Mouse (Mus musculus): Measurements from ENCODE around the gene Slc22a12. TPM values are rescaled to one million over a fixed set of nuclear protein-coding genes. Genes with fewer than 3 reads are reported as not detected.

Gene Slc22a12
- polyA plus RNA-seq, 1 experiment, result not detected

- H3K4me3 ChIP-seq (ENCODE audit: insufficient read depth, low read length), result no peak overlapping the region
These were observed 10.2 kb downstream of the Slc22a12 start for GRCm38 (mm10) chr19:6532656-6533055.

GRCm38 (mm10) chr19:6531832-6532471 lies 10.9 kb downstream of the Slc22a12 start:
- H3K27ac ChIP-seq (ENCODE audit: insufficient read depth, low read length), result no peak overlapping the region
- no peaks in the 10 kb centered on the region for H3K4me1 ChIP-seq (ENCODE audit: control insufficient read depth, insufficient read depth, low read length)
- H3K4me3 ChIP-seq (ENCODE audit: insufficient read depth, low read length), result no peak overlapping the region
- TF ChIP-seq POLR2A (IDR thresholded peaks at IDR 0.05; ENCODE audit: low read depth, low read length) (no peak), CTCF (IDR thresholded peaks at IDR 0.05; ENCODE audit: borderline replicate concordance, insufficient read depth, low read length) (no peak)

More at GRCm38 (mm10) chr19:6532656-6533055, 10.2 kb downstream of the Slc22a12 start:
- no peak overlapping the region for H3K27ac ChIP-seq (ENCODE audit: insufficient read depth, low read length)
- no peaks in the 10 kb centered on the region for H3K4me1 ChIP-seq (ENCODE audit: control insufficient read depth, insufficient read depth, low read length)
- no peak for TF ChIP-seq POLR2A (IDR thresholded peaks at IDR 0.05; ENCODE audit: low read depth, low read length)
- no peak for TF ChIP-seq CTCF (IDR thresholded peaks at IDR 0.05; ENCODE audit: borderline replicate concordance, insufficient read depth, low read length)

- Histone ChIP-seq H3K4me3 (ENCODE audit: insufficient read depth, low read length) (peak overlapping the region; percentile 15; the same call in 1 of the 2 replicates), H3K27ac (ENCODE audit: insufficient read depth, low read length) (no peak overlapping the region), H3K4me1 (ENCODE audit: control insufficient read depth, insufficient read depth, low read length) (no peaks in the 10 kb centered on the region)
- no peak for TF ChIP-seq POLR2A (IDR thresholded peaks at IDR 0.05; ENCODE audit: low read depth, low read length)
- no peak for TF ChIP-seq CTCF (IDR thresholded peaks at IDR 0.05; ENCODE audit: borderline replicate concordance, insufficient read depth, low read length)
These were observed 11.7 kb downstream of the Slc22a12 start for GRCm38 (mm10) chr19:6531011-6531631.

GRCm38 (mm10) chr19:6530359-6530758 lies 12.5 kb downstream of the Slc22a12 start:
- TF ChIP-seq CTCF (IDR thresholded peaks at IDR 0.05; ENCODE audit: borderline replicate concordance, insufficient read depth, low read length) (no peak), POLR2A (IDR thresholded peaks at IDR 0.05; ENCODE audit: low read depth, low read length) (no peak)
- Histone ChIP-seq H3K27ac (ENCODE audit: insufficient read depth, low read length) (no peak overlapping the region), H3K4me1 (ENCODE audit: control insufficient read depth, insufficient read depth, low read length) (no peaks in the 10 kb centered on the region), H3K4me3 (ENCODE audit: insufficient read depth, low read length) (no peak overlapping the region)

GRCm38 (mm10) chr19:6529265-6529985 lies 13.4 kb downstream of the Slc22a12 start:
- Histone ChIP-seq H3K4me1 (ENCODE audit: control insufficient read depth, insufficient read depth, low read length) (no peaks in the 10 kb centered on the region), H3K27ac (ENCODE audit: insufficient read depth, low read length) (no peak overlapping the region), H3K4me3 (ENCODE audit: insufficient read depth, low read length) (no peak overlapping the region)
- TF ChIP-seq POLR2A (IDR thresholded peaks at IDR 0.05; ENCODE audit: low read depth, low read length) (no peak), CTCF (IDR thresholded peaks at IDR 0.05; ENCODE audit: borderline replicate concordance, insufficient read depth, low read length) (no peak)

- H3K4me1 ChIP-seq (ENCODE audit: control insufficient read depth, insufficient read depth, low read length), result no peaks in the 10 kb centered on the region
- H3K27ac ChIP-seq (ENCODE audit: insufficient read depth, low read length), result no peak overlapping the region
- no peak overlapping the region for H3K4me3 ChIP-seq (ENCODE audit: insufficient read depth, low read length)
- TF ChIP-seq POLR2A (IDR thresholded peaks at IDR 0.05; ENCODE audit: low read depth, low read length) (no peak), CTCF (IDR thresholded peaks at IDR 0.05; ENCODE audit: borderline replicate concordance, insufficient read depth, low read length) (no peak)
These were observed 14.8 kb downstream of the Slc22a12 start for GRCm38 (mm10) chr19:6527839-6528531.

- Histone ChIP-seq H3K4me3 (ENCODE audit: insufficient read depth, low read length) (no peak overlapping the region), H3K4me1 (ENCODE audit: control insufficient read depth, insufficient read depth, low read length) (no peaks in the 10 kb centered on the region), H3K27ac (ENCODE audit: insufficient read depth, low read length) (no peak overlapping the region)
- TF ChIP-seq POLR2A (IDR thresholded peaks at IDR 0.05; ENCODE audit: low read depth, low read length) (no peak), CTCF (IDR thresholded peaks at IDR 0.05; ENCODE audit: borderline replicate concordance, insufficient read depth, low read length) (no peak)
These were observed 15.4 kb downstream of the Slc22a12 start for GRCm38 (mm10) chr19:6527439-6527838.

- no peak overlapping the region for H3K27ac ChIP-seq (ENCODE audit: insufficient read depth, low read length)
- TF ChIP-seq POLR2A (IDR thresholded peaks at IDR 0.05; ENCODE audit: low read depth, low read length) (no peak), CTCF (IDR thresholded peaks at IDR 0.05; ENCODE audit: borderline replicate concordance, insufficient read depth, low read length) (no peak)
- no peaks in the 10 kb centered on the region for H3K4me1 ChIP-seq (ENCODE audit: control insufficient read depth, insufficient read depth, low read length)
- no peak overlapping the region for H3K4me3 ChIP-seq (ENCODE audit: insufficient read depth, low read length)
These were observed 16.8 kb downstream of the Slc22a12 start for GRCm38 (mm10) chr19:6526010-6526409.

GRCm38 (mm10) chr19:6525023-6525422 lies 17.8 kb downstream of the Slc22a12 start:
- TF ChIP-seq POLR2A (IDR thresholded peaks at IDR 0.05; ENCODE audit: low read depth, low read length) (no peak), CTCF (IDR thresholded peaks at IDR 0.05; ENCODE audit: borderline replicate concordance, insufficient read depth, low read length) (no peak)
- no peak overlapping the region for H3K27ac ChIP-seq (ENCODE audit: insufficient read depth, low read length)
- no peaks in the 10 kb centered on the region for H3K4me1 ChIP-seq (ENCODE audit: control insufficient read depth, insufficient read depth, low read length)
- H3K4me3 ChIP-seq (ENCODE audit: insufficient read depth, low read length), result no peak overlapping the region

All from embryonic fibroblast, embryonic 13.5 days (primary cell).